Comparison of ENCODE assay signal across 23 mouse cellular contexts in genomic region chr12:28786310-28786709, GRCm38 (mm10). TPM values are rescaled to one million over a fixed set of nuclear protein-coding genes. Genes with fewer than 3 reads are reported as not detected.
A peak's percentile ranks its signal among the peaks of the same experiment; 100 is the strongest.
DNase-seq lines count a peak whose midpoint lies in the region; ATAC-seq and TF ChIP-seq lines count a peak whose summit lies in the region.
"Had no signal": no experiment of that assay in that cellular context is flagged by ENCODE, and none has a peak within 500 bp of the region (broad histone marks: within the 10 kb centered on the region; RNA-seq: fewer than 3 reads in every experiment).

No protein-coding gene starts in this region.

- no peak overlapping the region for H3K4me2 ChIP-seq in hindbrain, embryonic 12.5 days (replicated peaks)
- H3K4me2 ChIP-seq in kidney, postnatal 0 days (ENCODE audit: low read length): no peak overlapping the region
- H3K4me2 ChIP-seq: heart, embryonic 12.5 days; heart, embryonic 15.5 days; hindbrain, embryonic 15.5 days had no signal

- no peaks in the 10 kb centered on the region for H3K36me3 ChIP-seq in hindbrain, embryonic 10.5 days
- H3K36me3 ChIP-seq in hindbrain, embryonic 12.5 days: no peaks in the 10 kb centered on the region
- H3K36me3 ChIP-seq in kidney, postnatal 0 days (ENCODE audit: insufficient read depth, low read length): no peaks in the 10 kb centered on the region
- H3K36me3 ChIP-seq: heart, embryonic 12.5 days; heart, embryonic 15.5 days; hindbrain, embryonic 15.5 days had no signal

- H3K27me3 ChIP-seq in hindbrain, embryonic 10.5 days (ENCODE audit: insufficient read depth, poor library complexity, severe bottlenecking): no peaks in the 10 kb centered on the region
- no peaks in the 10 kb centered on the region for H3K27me3 ChIP-seq in hindbrain, embryonic 12.5 days
- H3K27me3 ChIP-seq in kidney, postnatal 0 days (ENCODE audit: insufficient read depth, low read length): no peaks in the 10 kb centered on the region
- H3K27me3 ChIP-seq: CH12.LX; heart, embryonic 12.5 days; heart, embryonic 15.5 days; hindbrain, embryonic 15.5 days; Patski had no signal

- H3K9me3 ChIP-seq in hindbrain, embryonic 10.5 days: no peaks in the 10 kb centered on the region
- H3K9me3 ChIP-seq in hindbrain, embryonic 12.5 days (replicated peaks): no peaks in the 10 kb centered on the region
- no peaks in the 10 kb centered on the region for H3K9me3 ChIP-seq in kidney, postnatal 0 days (replicated peaks; ENCODE audit: low read length)
- H3K9me3 ChIP-seq: G1E; heart, embryonic 12.5 days; heart, embryonic 15.5 days; hindbrain, embryonic 15.5 days had no signal

- H3K27ac ChIP-seq in hindbrain, embryonic 10.5 days: 0 out of 2 replicates have a peak overlapping the region, but pooled peaks have one; percentile 41
- H3K27ac ChIP-seq in hindbrain, embryonic 12.5 days: no peak overlapping the region
- H3K27ac ChIP-seq in kidney, postnatal 0 days: peak overlapping the region; percentile 47; the same call in 1 of the 2 replicates
- H3K27ac ChIP-seq: heart, embryonic 15.5 days; hindbrain, embryonic 15.5 days had no signal

- DNase-seq in cerebellum, postnatal 14 days: peak; percentile 60 to 66
- no peak for DNase-seq in hindbrain, embryonic 10.5 days (ENCODE audit: low spot score)
- no peak for DNase-seq in kidney, postnatal 0 days (ENCODE audit: low spot score)
- DNase-seq in kidney, adult 11 months: no peak
- DNase-seq: adrenal gland, postnatal 10 days; adrenal gland, postnatal 36 days; B cell, adult 2 months; cerebellum, adult 11 months; cerebellum, adult 8-10 months; gastrocnemius, postnatal 25 days; heart, adult 18-20 months; heart, postnatal 10 days; heart, postnatal 36 days had no signal

- H3K4me3 ChIP-seq in hindbrain, embryonic 10.5 days: no peak overlapping the region
- H3K4me3 ChIP-seq in hindbrain, embryonic 12.5 days: no peak overlapping the region
- H3K4me3 ChIP-seq in kidney, postnatal 0 days (replicated peaks; ENCODE audit: low read depth, low read length): no peak overlapping the region
- H3K4me3 ChIP-seq: heart, embryonic 12.5 days; heart, embryonic 15.5 days; hindbrain, embryonic 15.5 days had no signal

- TF ChIP-seq CTCF in kidney, postnatal 0 days (IDR thresholded peaks at IDR 0.05; ENCODE audit: low read depth): no peak

- peaks cover 61% of the 10 kb centered on the region for H3K4me1 ChIP-seq in hindbrain, embryonic 10.5 days (replicated peaks)
- H3K4me1 ChIP-seq in hindbrain, embryonic 12.5 days: peaks cover 38% of the 10 kb centered on the region
- peaks cover 14% of the 10 kb centered on the region for H3K4me1 ChIP-seq in kidney, postnatal 0 days (replicated peaks; ENCODE audit: insufficient read depth, low read length)
- H3K4me1 ChIP-seq: heart, embryonic 15.5 days had no signal

- WGBS in hindbrain, embryonic 10.5 days: 93% methylated on average over 6 of the region's 6 CpGs
- 94% methylated on average over 6 of the region's 6 CpGs for whole genome bisulfite sequencing in hindbrain, embryonic 12.5 days
- WGBS in kidney, postnatal 0 days: 86% methylated on average over 6 of the region's 6 CpGs

- no peak for ATAC-seq in cerebellum, adult (ENCODE audit: insufficient number of reproducible peaks, low FRiP score, low TSS enrichment)
- no peak for ATAC-seq in hindbrain, embryonic 12.5 days (ENCODE audit: low FRiP score)
- ATAC-seq in kidney, postnatal 0 days (replicated peaks; ENCODE audit: low FRiP score, low read depth): no peak
- ATAC-seq: forebrain, embryonic 14.5 days; intestine, postnatal 0 days; Patski had no signal

- no peak overlapping the region for H3K9ac ChIP-seq in hindbrain, embryonic 12.5 days
- H3K9ac ChIP-seq in kidney, postnatal 0 days (ENCODE audit: low read depth, low read length): no peak overlapping the region
- H3K9ac ChIP-seq: heart, embryonic 12.5 days; heart, embryonic 15.5 days; hindbrain, embryonic 15.5 days had no signal

RNA-seq across cellular contexts. Expression of gene Eipr1, which starts 34.7 kb away (rescaled TPM):
- polyA plus RNA-seq in hindbrain, embryonic 10.5 days (2016; fragmentation: Nextera tagmentation; extraction: Ambion mirVana): 44.2 and 55.2 TPM in 2 replicates
- polyA plus RNA-seq in hindbrain, embryonic 12.5 days (2016; fragmentation: Nextera tagmentation; extraction: Ambion mirVana): 48.9 and 49.6 TPM in 2 replicates
- 34.8 and 35.3 TPM in 2 replicates for polyA plus RNA-seq in kidney, postnatal 0 days (2015; fragmentation: Nextera tagmentation; extraction: Ambion mirVana)

RNA-seq across cellular contexts. Expression of gene Trappc12, which starts 36.0 kb away (rescaled TPM):
- polyA plus RNA-seq in hindbrain, embryonic 10.5 days (2016; fragmentation: Nextera tagmentation; extraction: Ambion mirVana): 35.3 and 38.1 TPM in 2 replicates
- polyA plus RNA-seq in hindbrain, embryonic 12.5 days (2016; fragmentation: Nextera tagmentation; extraction: Ambion mirVana): 42.1 and 43.2 TPM in 2 replicates
- polyA plus RNA-seq in kidney, postnatal 0 days (2015; fragmentation: Nextera tagmentation; extraction: Ambion mirVana): 29.5 TPM in 2 replicates

Comparison
In these comparisons a context has a peak if more than half of its experiments do, and no peak if none do; other contexts are left out.
1. DNase-seq: peak in cerebellum, postnatal 14 days (2 of 2); none in hindbrain, embryonic 10.5 days (single experiment), kidney, postnatal 0 days (single experiment) and kidney, adult 11 months (single experiment).